Mouse (Mus musculus) heart, adult 2 months (tissue): ENCODE measurements around the gene Evc. TPM values are rescaled to one million over a fixed set of nuclear protein-coding genes. Genes with fewer than 3 reads are reported as not detected.

Experiments
- DNase-seq, 2 experiments: peaks; one replicate each; pipeline ENCODE4 v3.0.0; 2021
- H3K27ac ChIP-seq: fragments of 200-600 bp; 2 replicates; pipeline ENCODE4 v1.8.1; 2022
- H3K27me3 ChIP-seq: fragments of 200-500 bp; 2 replicates; pipeline ENCODE4 v1.6.1; 2012; ENCODE audit warnings: mild to moderate bottlenecking, low read length, inconsistent platforms, mixed read lengths; ENCODE audit not compliant: control insufficient read depth, insufficient read depth
- H3K36me3 ChIP-seq: fragments of 200-500 bp; 2 replicates; pipeline ENCODE4 v1.6.1; 2012; ENCODE audit warnings: low read length, inconsistent platforms; ENCODE audit not compliant: control insufficient read depth, insufficient read depth
- H3K4me1 ChIP-seq: fragments of 200-500 bp; 2 replicates; pipeline ENCODE4 v1.6.1; 2011; ENCODE audit warnings: low read length; ENCODE audit not compliant: control insufficient read depth, insufficient read depth
- H3K4me3 ChIP-seq: fragments of 200-600 bp; 2 replicates; pipeline ENCODE4 v1.8.1; 2022
- H3K79me2 ChIP-seq: fragments of 200-500 bp; replicated peaks from 2 replicates; pipeline ENCODE4 v1.6.1; 2012; ENCODE audit warnings: mild to moderate bottlenecking, inconsistent platforms, low read length, moderate library complexity, mixed read lengths; ENCODE audit not compliant: control insufficient read depth, insufficient read depth
- H3K9ac ChIP-seq: fragments of 200-500 bp; 2 replicates; pipeline ENCODE4 v1.6.1; 2012; ENCODE audit warnings: low read depth, mild to moderate bottlenecking, control low read depth, inconsistent platforms, low read length, mixed read lengths
- CTCF ChIP-seq: fragments of 200-600 bp; IDR thresholded peaks from 2 replicates; pipeline ENCODE4 v1.8.1; 2022; ENCODE audit warnings: antibody characterized with exemption, mild to moderate bottlenecking, moderate library complexity
- EP300 ChIP-seq: fragments of 200-500 bp; IDR thresholded peaks from 2 replicates; pipeline ENCODE4 v1.6.1; 2011; ENCODE audit warnings: low read depth, low read length, control low read depth; ENCODE audit not compliant: insufficient read depth
- POLR2A ChIP-seq: fragments of 200-500 bp; IDR thresholded peaks from 2 replicates; pipeline ENCODE4 v1.6.1; 2011; ENCODE audit warnings: mild to moderate bottlenecking, low read depth, low read length, control low read depth; ENCODE audit not compliant: insufficient read depth
- WGBS: fragments of 180-500 bp; shearing (Covaris S2); methylation state at CpG from one replicate; pipeline ENCODE4 v1.1.7; 2018; 5-methylcytosine and 5-hydroxymethylcytosine counted together
- intact Hi-C: fragments of 180-260 bp; cut with DNase I; formaldehyde crosslinking; loops from one replicate; pipeline ENCODE4 v1.15.1; 2025
- polyA plus RNA-seq: library from polyadenylated mRNA; depleted of rRNA; stranded (reverse); fragments of >200 nt; gene quantifications from 2 replicates; pipeline ENCODE4 v1.2.3, GENCODE M21; 2012
- total RNA-seq, 2 experiments: library from RNA; stranded (reverse); gene quantifications; 2 replicates each; pipeline ENCODE4 v1.2.3; 2021

The Evc gene
- total and polyA plus RNA-seq, 3 experiments: 5.2 to 6.5 (median 5.8) TPM

DNA sequence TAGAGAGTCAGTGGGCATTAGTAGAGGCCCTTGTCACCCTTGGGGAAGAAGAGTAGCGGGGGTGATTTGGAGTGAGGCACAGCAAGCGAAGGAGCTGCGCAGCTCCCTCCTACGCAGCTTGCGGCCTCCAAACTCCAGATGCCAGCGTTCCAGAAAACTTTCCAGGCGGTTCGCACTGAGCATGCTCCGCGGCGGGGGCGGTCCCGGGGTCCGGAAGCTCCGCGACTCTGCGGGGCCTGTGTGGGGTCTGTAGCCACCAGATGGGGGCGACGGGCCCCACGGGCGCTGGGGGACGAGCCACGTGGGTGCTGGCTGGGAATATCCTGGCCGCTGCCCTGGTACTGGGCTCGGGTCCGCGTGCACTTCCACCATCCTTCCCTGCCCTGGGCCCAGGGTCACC lies 1.6 kb upstream of the Evc start, which contains the start of gene Evc2:
Gene Evc2 (plus strand): TSS at position 212 of the 400 bp plus-strand sequence.
- intact Hi-C loops: no loop called here
- no peaks in the 10 kb centered on the region for H3K36me3 ChIP-seq
- H3K27ac ChIP-seq: peak within 1 kb of the TSS; percentile 65
- H3K4me1 ChIP-seq: peaks cover 5% of the 10 kb centered on the region
- no peaks in the 10 kb centered on the region for H3K79me2 ChIP-seq
- TF ChIP-seq EP300 (no peak), CTCF (peak; percentile 43), POLR2A (peak; percentile 69)
- peak within 1 kb of the TSS; percentile 57 for H3K4me3 ChIP-seq
- peak; percentile 80 to 82 for DNase-seq
- peak within 1 kb of the TSS; percentile 69 for H3K9ac ChIP-seq
- under 1% methylated on average over 27 of the region's 27 CpGs for WGBS
- peaks cover 2% of the 10 kb centered on the region; the same call in 1 of the 2 replicates for H3K27me3 ChIP-seq

DNA sequence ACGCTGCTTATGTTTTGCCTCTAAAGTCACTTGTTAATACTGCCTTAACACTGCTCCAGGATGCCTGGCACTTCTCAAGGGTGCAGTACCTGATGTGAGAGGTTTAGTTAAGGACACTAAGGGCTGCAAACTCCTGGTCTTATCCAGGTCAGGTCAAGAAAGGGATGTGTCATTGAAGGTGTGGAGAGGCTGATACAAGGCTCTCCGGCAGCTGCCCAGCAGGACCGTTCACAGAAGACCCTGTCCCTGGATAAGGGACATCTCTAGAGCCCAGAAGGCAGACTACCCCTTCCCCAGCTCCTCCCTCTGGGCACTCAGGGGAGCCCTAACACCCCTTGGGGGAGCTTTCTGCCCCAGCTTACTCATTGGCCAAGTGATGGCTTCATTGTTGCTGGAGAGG lies 1.0 kb upstream of the Evc start:
- Histone ChIP-seq H3K27me3 (peaks cover 2% of the 10 kb centered on the region; the same call in 1 of the 2 replicates), H3K4me3 (peak overlapping the region; percentile 57; the same call in 1 of the 2 replicates), H3K4me1 (peaks cover 5% of the 10 kb centered on the region), H3K9ac (peak overlapping the region; percentile 57), H3K27ac (peak overlapping the region; percentile 65), H3K36me3 (no peaks in the 10 kb centered on the region), H3K79me2 (no peaks in the 10 kb centered on the region)
- TF ChIP-seq EP300 (no peak), POLR2A (no peak)
- WGBS: 48% methylated on average over 3 of the region's 3 CpGs
- intact Hi-C loops: no loop called here
- DNase-seq: peak in 1 of 2 experiments; percentile 24

- Histone ChIP-seq H3K36me3 (no peaks in the 10 kb centered on the region), H3K4me3 (no peak overlapping the region), H3K4me1 (peaks cover 5% of the 10 kb centered on the region), H3K27me3 (peaks cover 2% of the 10 kb centered on the region; the same call in 1 of the 2 replicates), H3K9ac (no peak overlapping the region), H3K79me2 (no peaks in the 10 kb centered on the region), H3K27ac (no peak overlapping the region)
- intact Hi-C loops: no loop called here
- WGBS: 68% methylated on average over 3 of the region's 3 CpGs
- TF ChIP-seq EP300 (no peak), CTCF (no peak), POLR2A (no peak)
- no peak for DNase-seq
Observed at GRCm38 (mm10) chr5:37335061-37335460, 1.6 kb downstream of the Evc start.

DNA sequence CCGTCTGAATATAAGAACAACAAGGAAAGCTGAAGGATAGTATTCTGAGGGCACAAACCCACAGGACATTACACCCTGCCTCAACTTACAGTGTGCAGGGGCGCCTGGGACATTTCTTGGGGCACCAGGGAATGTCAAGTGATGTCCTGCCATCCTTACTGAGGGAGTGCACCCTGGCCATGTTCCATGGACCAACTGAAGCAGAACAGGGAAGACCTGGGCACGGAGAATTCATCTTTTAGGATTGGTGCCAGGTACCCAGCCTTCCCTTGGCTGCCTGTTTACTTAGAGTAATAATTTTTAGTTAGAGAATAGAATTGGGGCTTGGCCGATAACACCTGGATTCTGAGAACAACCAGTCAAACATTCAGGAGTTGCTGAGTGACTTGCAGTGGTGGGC lies 4.6 kb downstream of the Evc start:
- Histone ChIP-seq H3K4me1 (no peaks in the 10 kb centered on the region), H3K79me2 (no peaks in the 10 kb centered on the region), H3K27ac (no peak overlapping the region), H3K4me3 (no peak overlapping the region), H3K36me3 (no peaks in the 10 kb centered on the region), H3K27me3 (no peaks in the 10 kb centered on the region), H3K9ac (no peak overlapping the region)
- TF ChIP-seq EP300 (no peak), POLR2A (no peak), CTCF (no peak)
- intact Hi-C loops: no loop called here
- no peak for DNase-seq
- WGBS: 78% methylated on average over 4 of the region's 4 CpGs

DNA sequence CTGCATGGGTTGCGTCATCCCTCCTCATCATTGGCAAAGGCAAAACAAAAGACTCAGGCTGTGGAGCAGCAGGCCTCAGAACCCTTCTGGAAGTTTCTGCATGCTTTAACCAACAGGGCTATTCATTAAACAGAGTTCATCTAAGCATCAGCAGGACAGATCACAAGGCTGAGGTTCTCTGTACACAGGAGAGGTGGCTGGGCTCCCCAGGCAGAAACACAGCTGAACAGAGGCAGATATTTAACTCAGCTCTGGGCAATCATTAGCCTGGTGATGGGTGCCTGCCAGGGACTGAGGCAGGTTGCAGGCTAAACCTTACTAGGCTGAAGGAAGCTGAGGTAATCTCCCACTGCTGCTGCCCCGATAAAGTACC lies 5.6 kb downstream of the Evc start:
- Histone ChIP-seq H3K9ac (no peak overlapping the region), H3K79me2 (no peaks in the 10 kb centered on the region), H3K27me3 (no peaks in the 10 kb centered on the region), H3K4me1 (no peaks in the 10 kb centered on the region), H3K27ac (no peak overlapping the region), H3K4me3 (no peak overlapping the region), H3K36me3 (no peaks in the 10 kb centered on the region)
- TF ChIP-seq EP300: no peak
- TF ChIP-seq CTCF: no peak
- TF ChIP-seq POLR2A: no peak
- intact Hi-C loops: no loop called here
- 86% methylated on average over 2 of the region's 2 CpGs for WGBS
- no peak for DNase-seq

GRCm38 (mm10) chr5:37330449-37331132 lies 6.1 kb downstream of the Evc start:
- Histone ChIP-seq H3K27ac (no peak overlapping the region), H3K4me1 (no peaks in the 10 kb centered on the region), H3K36me3 (no peaks in the 10 kb centered on the region), H3K79me2 (no peaks in the 10 kb centered on the region), H3K27me3 (no peaks in the 10 kb centered on the region), H3K9ac (no peak overlapping the region), H3K4me3 (no peak overlapping the region)
- DNase-seq: no peak
- WGBS: 82% methylated on average over 8 of the region's 8 CpGs
- intact Hi-C loops: no loop called here
- TF ChIP-seq CTCF (no peak), POLR2A (no peak), EP300 (no peak)
